Mouse (Mus musculus): Measurements from ENCODE around the gene Ate1.

DNA sequence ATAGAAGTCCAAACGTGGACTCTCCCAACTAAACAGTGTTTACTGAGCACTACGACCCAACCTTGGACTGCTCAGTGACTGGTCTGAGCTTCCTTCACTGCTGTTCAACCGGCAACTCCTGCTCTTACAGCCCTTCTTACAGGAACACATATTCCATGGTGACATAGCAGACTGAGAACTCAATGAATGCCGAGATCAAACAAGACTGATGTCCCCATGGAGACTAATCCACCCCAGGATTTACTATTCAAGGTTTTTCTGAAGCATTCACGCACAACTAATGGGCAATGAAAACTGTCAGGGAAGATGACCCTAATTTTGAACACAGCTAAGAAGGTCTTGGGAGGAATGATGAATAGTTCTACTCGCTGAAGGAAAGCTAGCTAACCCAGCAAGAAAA lies 47.5 kb downstream of the Ate1 start:
- TF ChIP-seq CTCF (IDR thresholded peaks at IDR 0.05; ENCODE audit: low read depth) = no peak
- no peak for TF ChIP-seq EP300 (IDR thresholded peaks at IDR 0.05; ENCODE audit: low read depth)
